Mouse (Mus musculus) intestine, embryonic 14.5 days (tissue): ENCODE measurements at regions not wholly inside any gene's neighbourhood (a gene's known extent, or its start where the extent isn't known, plus 50 kb on each side); places are given as distances from the start of the nearest gene placed in this dataset. TPM values are rescaled to one million over a fixed set of nuclear protein-coding genes. Genes with fewer than 3 reads are reported as not detected.

ENCODE experiments used
- microRNA-seq: library from miRNA; unstranded; fragments of <30 nt; microRNA quantifications from one replicate; pipeline ENCODE4, GENCODE M21; 2016

Small RNA genes in the stretch of these regions (microRNA-seq; reads per million reads assigned to microRNA genes)
- gene Mir7094-1, result not detected
- not detected for gene Mir7094-2
